Mouse (Mus musculus) bone marrow, adult 2 months (tissue): Measurements from ENCODE around the gene Ppif.

Experiments used
- CTCF ChIP-seq: fragments of 200-500 bp; IDR thresholded peaks from 2 replicates; pipeline ENCODE4 v1.5.1; 2011; ENCODE audit warnings: low read length, control low read depth; ENCODE audit not compliant: control insufficient read depth, insufficient read depth
- POLR2A ChIP-seq: fragments of 200-500 bp; IDR thresholded peaks from 2 replicates; pipeline ENCODE4 v1.6.1; 2011; ENCODE audit warnings: low read depth, mild to moderate bottlenecking, control low read depth, low read length, borderline replicate concordance; ENCODE audit not compliant: control insufficient read depth

DNA sequence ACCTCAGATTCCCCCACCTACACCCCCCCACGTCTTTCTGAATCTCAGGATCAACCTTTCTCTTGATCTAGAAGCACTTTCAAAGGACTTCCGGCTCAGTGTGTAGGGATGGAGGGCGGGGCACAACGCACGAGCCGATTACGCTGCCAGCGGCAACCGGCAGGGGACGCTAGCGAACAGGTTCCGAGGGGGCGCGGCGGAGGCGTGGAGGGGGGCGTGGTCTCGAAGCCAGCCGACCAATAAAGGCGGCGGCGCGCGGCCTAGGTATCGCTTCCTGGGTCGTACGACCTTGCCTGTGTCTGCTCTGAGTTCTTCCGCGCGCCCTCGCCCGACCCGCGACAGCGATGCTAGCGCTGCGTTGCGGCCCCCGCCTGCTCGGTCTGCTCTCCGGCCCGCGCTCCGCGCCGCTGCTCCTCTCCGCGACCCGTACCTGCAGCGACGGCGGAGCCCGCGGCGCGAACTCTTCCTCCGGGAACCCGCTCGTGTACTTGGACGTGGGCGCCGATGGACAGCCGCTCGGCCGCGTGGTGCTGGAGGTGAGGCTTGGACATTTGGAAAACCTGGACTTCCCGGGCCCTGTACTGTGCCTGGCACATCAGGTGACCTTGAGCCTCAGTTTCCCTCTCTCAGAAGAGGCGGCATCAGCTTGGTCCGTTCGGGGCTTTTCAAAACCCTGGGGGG lies at the start of gene Ppif:
- peak; percentile 98 for TF ChIP-seq CTCF
- peak; percentile 85; the same call in 1 of the 2 replicates for TF ChIP-seq POLR2A
